Mouse (Mus musculus) forebrain, embryonic 16.5 days (tissue): ENCODE results near the gene Akt1. TPM values are rescaled to one million over a fixed set of nuclear protein-coding genes. Genes with fewer than 3 reads are reported as not detected.

ENCODE experiments used
- ATAC-seq: fragments of 200-750 bp; cut with Nextera tagmentation; 2 replicates; pipeline ENCODE4 v1.8.0; 2017; ENCODE audit warnings: mild to moderate bottlenecking, moderate library complexity
- H3K27ac ChIP-seq: fragments of 300-500 bp; sonication (generic); 2 replicates; pipeline ENCODE4 v1.5.1; 2014; ENCODE audit warnings: low read length, control low read depth
- H3K27me3 ChIP-seq: fragments of 300-500 bp; sonication (generic); replicated peaks from 2 replicates; pipeline ENCODE4 v1.6.1; 2014; ENCODE audit warnings: low read length; ENCODE audit not compliant: control insufficient read depth, insufficient read depth
- H3K36me3 ChIP-seq: fragments of 300-500 bp; sonication (generic); 2 replicates; pipeline ENCODE4 v1.6.1; 2014; ENCODE audit not compliant: control insufficient read depth, insufficient read depth
- H3K4me1 ChIP-seq: fragments of 300-500 bp; sonication (generic); replicated peaks from 2 replicates; pipeline ENCODE4 v1.6.1; 2014; ENCODE audit warnings: low read length; ENCODE audit not compliant: control insufficient read depth, insufficient read depth
- H3K4me2 ChIP-seq: fragments of 300-500 bp; sonication (generic); 2 replicates; pipeline ENCODE4 v1.6.1; 2014; ENCODE audit warnings: mild to moderate bottlenecking, low read length, control low read depth
- H3K4me3 ChIP-seq: fragments of 300-500 bp; sonication (generic); replicated peaks from 2 replicates; pipeline ENCODE4 v1.5.1; 2014; ENCODE audit warnings: mild to moderate bottlenecking, low read length, control low read depth
- H3K9ac ChIP-seq: fragments of 300-500 bp; sonication (generic); replicated peaks from 2 replicates; pipeline ENCODE4 v1.6.1; 2014; ENCODE audit warnings: low read depth, low read length, control low read depth
- H3K9me3 ChIP-seq: fragments of 300-500 bp; sonication (generic); 2 replicates; pipeline ENCODE4 v1.6.1; 2016; ENCODE audit warnings: low read length; ENCODE audit not compliant: control insufficient read depth
- WGBS: fragments of 180-500 bp; shearing (Covaris S2); extraction: QIAGEN DNeasy Blood & Tissue Kit; methylation state at CpG from one replicate; pipeline ENCODE4 v1.1.7; 2014; 5-methylcytosine and 5-hydroxymethylcytosine counted together
- polyA plus RNA-seq: library from polyadenylated mRNA; unstranded; fragments of >200 nt; fragmentation: Nextera tagmentation; extraction: Ambion mirVana; gene quantifications from 2 replicates; pipeline ENCODE4 v1.2.1, GENCODE M21; 2015

Akt1 gene
- polyA plus RNA-seq, 1 experiment from 2014 or later, result 57.1 TPM

GRCm38 (mm10) chr12:112625700-112626099 lies 49.0 kb downstream of the Akt1 start:
- no peak for ATAC-seq
- Histone ChIP-seq H3K4me1 (peaks cover 6% of the 10 kb centered on the region), H3K27ac (no peak overlapping the region), H3K4me2 (no peak overlapping the region), H3K9ac (no peak overlapping the region), H3K27me3 (0 out of 2 replicates have a peak, but pooled peaks cover 3% of the 10 kb centered on the region), H3K9me3 (no peaks in the 10 kb centered on the region), H3K4me3 (no peak overlapping the region), H3K36me3 (no peaks in the 10 kb centered on the region)
- 86% methylated on average over 4 of the region's 4 CpGs for WGBS

GRCm38 (mm10) chr12:112623742-112624141 lies 50.9 kb downstream of the Akt1 start:
- no peak overlapping the region for H3K4me3 ChIP-seq
- H3K9me3 ChIP-seq, result no peaks in the 10 kb centered on the region
- H3K4me1 ChIP-seq, result peaks cover 13% of the 10 kb centered on the region
- whole genome bisulfite sequencing, result 35% methylated on average over 2 of the region's 2 CpGs
- H3K4me2 ChIP-seq, result no peak overlapping the region
- H3K27ac ChIP-seq, result no peak overlapping the region
- 0 out of 2 replicates have a peak, but pooled peaks cover 3% of the 10 kb centered on the region for H3K27me3 ChIP-seq
- ATAC-seq, result peak; percentile 44; the same call in 1 of the 2 replicates
- no peak overlapping the region for H3K9ac ChIP-seq
- no peaks in the 10 kb centered on the region for H3K36me3 ChIP-seq

- H3K27me3 ChIP-seq, result peaks cover 3% of the 10 kb centered on the region; the same call in 1 of the 2 replicates
- H3K27ac ChIP-seq, result no peak overlapping the region
- no peak for ATAC-seq
- peaks cover 17% of the 10 kb centered on the region for H3K4me1 ChIP-seq
- H3K9ac ChIP-seq, result no peak overlapping the region
- WGBS, result 83% methylated on average over 3 of the region's 3 CpGs
- H3K36me3 ChIP-seq, result no peaks in the 10 kb centered on the region
- no peak overlapping the region for H3K4me2 ChIP-seq
- no peaks in the 10 kb centered on the region for H3K9me3 ChIP-seq
- no peak overlapping the region for H3K4me3 ChIP-seq
These were observed 52.8 kb downstream of the Akt1 start for GRCm38 (mm10) chr12:112621900-112622299.

GRCm38 (mm10) chr12:112620354-112621061 lies 54.2 kb downstream of the Akt1 start:
- no peaks in the 10 kb centered on the region for H3K36me3 ChIP-seq
- 15% methylated on average over 16 of the region's 16 CpGs for WGBS
- peak overlapping the region; percentile 98 for H3K4me2 ChIP-seq
- no peak overlapping the region for H3K27ac ChIP-seq
- H3K4me1 ChIP-seq, result peaks cover 17% of the 10 kb centered on the region
- H3K9ac ChIP-seq, result peak overlapping the region; percentile 72
- peaks cover 3% of the 10 kb centered on the region; the same call in 1 of the 2 replicates for H3K27me3 ChIP-seq
- no peaks in the 10 kb centered on the region for H3K9me3 ChIP-seq
- H3K4me3 ChIP-seq, result peak overlapping the region; percentile 55
- ATAC-seq, result peak; percentile 6; the same call in 1 of the 2 replicates

GRCm38 (mm10) chr12:112619686-112620353 lies 54.9 kb downstream of the Akt1 start, which contains the start of gene Adssl1:
TSS of gene Adssl1 (plus strand) at chr12:112620045.
- peak; percentile 42 for ATAC-seq
- peaks cover 17% of the 10 kb centered on the region for H3K4me1 ChIP-seq
- no peak within 1 kb of the TSS for H3K27ac ChIP-seq
- no peaks in the 10 kb centered on the region for H3K36me3 ChIP-seq
- H3K4me3 ChIP-seq, result peak within 1 kb of the TSS; percentile 55
- H3K9ac ChIP-seq, result peak within 1 kb of the TSS; percentile 72
- H3K27me3 ChIP-seq, result peaks cover 3% of the 10 kb centered on the region; the same call in 1 of the 2 replicates
- H3K4me2 ChIP-seq, result peak within 1 kb of the TSS; percentile 98
- no peaks in the 10 kb centered on the region for H3K9me3 ChIP-seq
- WGBS, result under 1% methylated on average over 52 of the region's 56 CpGs

- Histone ChIP-seq H3K9ac (peak overlapping the region; percentile 72), H3K4me1 (peaks cover 17% of the 10 kb centered on the region), H3K4me2 (peak overlapping the region; percentile 98), H3K9me3 (no peaks in the 10 kb centered on the region), H3K27me3 (peaks cover 3% of the 10 kb centered on the region; the same call in 1 of the 2 replicates), H3K27ac (no peak overlapping the region), H3K36me3 (no peaks in the 10 kb centered on the region), H3K4me3 (peak overlapping the region; percentile 55)
- 32% methylated on average over 13 of the region's 13 CpGs for WGBS
- no peak for ATAC-seq
These were observed 55.6 kb downstream of the Akt1 start for GRCm38 (mm10) chr12:112618981-112619685.

- H3K27me3 ChIP-seq, result peaks cover 3% of the 10 kb centered on the region; the same call in 1 of the 2 replicates
- WGBS, result 11% methylated on average over 8 of the region's 8 CpGs
- H3K4me2 ChIP-seq, result no peak overlapping the region
- H3K4me1 ChIP-seq, result peaks cover 17% of the 10 kb centered on the region
- H3K9ac ChIP-seq, result no peak overlapping the region
- no peak overlapping the region for H3K4me3 ChIP-seq
- H3K9me3 ChIP-seq, result no peaks in the 10 kb centered on the region
- no peak overlapping the region for H3K27ac ChIP-seq
- H3K36me3 ChIP-seq, result no peaks in the 10 kb centered on the region
- peak; percentile 65 for ATAC-seq
These were observed 56.7 kb downstream of the Akt1 start for GRCm38 (mm10) chr12:112617898-112618380.

- H3K4me3 ChIP-seq, result no peak overlapping the region
- H3K9ac ChIP-seq, result no peak overlapping the region
- H3K27me3 ChIP-seq, result peaks cover 3% of the 10 kb centered on the region; the same call in 1 of the 2 replicates
- whole genome bisulfite sequencing, result 72% methylated on average over 11 of the region's 11 CpGs
- no peak overlapping the region for H3K27ac ChIP-seq
- peaks cover 17% of the 10 kb centered on the region for H3K4me1 ChIP-seq
- ATAC-seq, result no peak
- H3K4me2 ChIP-seq, result no peak overlapping the region
- no peaks in the 10 kb centered on the region for H3K9me3 ChIP-seq
- H3K36me3 ChIP-seq, result no peaks in the 10 kb centered on the region
These were observed 57.5 kb downstream of the Akt1 start for GRCm38 (mm10) chr12:112617184-112617583.

GRCm38 (mm10) chr12:112616668-112617067 lies 58.0 kb downstream of the Akt1 start:
- WGBS, result 68% methylated on average over 9 of the region's 9 CpGs

More at GRCm38 (mm10) chr12:112616668-112617067, 58.0 kb downstream of the Akt1 start:
- Histone ChIP-seq H3K4me1 (peaks cover 17% of the 10 kb centered on the region), H3K27me3 (peaks cover 3% of the 10 kb centered on the region; the same call in 1 of the 2 replicates), H3K4me3 (no peak overlapping the region), H3K9me3 (no peaks in the 10 kb centered on the region), H3K36me3 (no peaks in the 10 kb centered on the region), H3K27ac (no peak overlapping the region), H3K4me2 (no peak overlapping the region), H3K9ac (no peak overlapping the region)
- no peak for ATAC-seq
